Mouse (Mus musculus) neural tube, embryonic 15.5 days (tissue): ENCODE measurements around the gene BC003965. TPM values are rescaled to one million over a fixed set of nuclear protein-coding genes. Genes with fewer than 3 reads are reported as not detected.

Experiments
- polyA plus RNA-seq: library from polyadenylated mRNA; unstranded; fragments of >200 nt; fragmentation: Nextera tagmentation; extraction: Ambion mirVana; gene quantifications from 2 replicates; pipeline ENCODE4 v1.2.1, GENCODE M21; 2015

The BC003965 gene
- polyA plus RNA-seq, 1 experiment from 2014 or later = 31.5 TPM

Other genes with a start within 250 kb of the BC003965 start
- 82.3 and 87.2 TPM in 2 replicates for gene Mapk8ip3, start 247.6 kb upstream of the BC003965 start, polyA plus RNA-seq
- 81.4 and 102 TPM in 2 replicates for gene Jpt2, start 223.9 kb upstream of the BC003965 start, polyA plus RNA-seq
- 5.3 and 5.5 TPM in 2 replicates for gene Cramp1l, start 168.8 kb upstream of the BC003965 start, polyA plus RNA-seq
- 15.7 and 18.6 TPM in 2 replicates for gene Ift140, start 168.5 kb upstream of the BC003965 start, polyA plus RNA-seq
- 11.4 and 13.3 TPM in 2 replicates for gene Tmem204, start 101.0 kb upstream of the BC003965 start, polyA plus RNA-seq
- 56.5 and 57.6 TPM in 2 replicates for gene Telo2, start 68.6 kb upstream of the BC003965 start, polyA plus RNA-seq
- 0.13 TPM in 1 of 2 replicates, not detected in the other for gene Ptx4, start 63.8 kb upstream of the BC003965 start, polyA plus RNA-seq
- gene Clcn7, start 51.2 kb upstream of the BC003965 start, polyA plus RNA-seq = 25.1 and 28.7 TPM in 2 replicates
- gene Ccdc154, start 22.1 kb upstream of the BC003965 start, polyA plus RNA-seq = not detected in 2 replicates
- not detected in 2 replicates for gene Gm38655, start 9.1 kb upstream of the BC003965 start, polyA plus RNA-seq
- gene Unkl, start 3.8 kb downstream of the BC003965 start, polyA plus RNA-seq = 14.1 and 14.8 TPM in 2 replicates
- 99.6 and 110 TPM in 2 replicates for gene Gnptg, start 55.6 kb downstream of the BC003965 start, polyA plus RNA-seq
- gene Tsr3, start 55.6 kb downstream of the BC003965 start, polyA plus RNA-seq = 57.8 and 60.2 TPM in 2 replicates
- 9.9 and 10.3 TPM in 2 replicates for gene Baiap3, start 71.8 kb downstream of the BC003965 start, polyA plus RNA-seq
- 400 and 434 TPM in 2 replicates for gene Ube2i, start 90.1 kb downstream of the BC003965 start, polyA plus RNA-seq
- 0.13 and 0.14 TPM in 2 replicates for gene Prss34, start 113.8 kb downstream of the BC003965 start, polyA plus RNA-seq
- gene Prss28, start 124.1 kb downstream of the BC003965 start, polyA plus RNA-seq = not detected in 2 replicates
- not detected in 2 replicates for gene Prss29, start 134.1 kb downstream of the BC003965 start, polyA plus RNA-seq
- gene Tpsab1, start 161.0 kb downstream of the BC003965 start, polyA plus RNA-seq = 0.19 TPM in 1 of 2 replicates, not detected in the other
- gene Tpsb2, start 181.8 kb downstream of the BC003965 start, polyA plus RNA-seq = 1.2 and 1.8 TPM in 2 replicates
- 0.34 and 0.74 TPM in 2 replicates for gene Tpsg1, start 184.7 kb downstream of the BC003965 start, polyA plus RNA-seq
- gene Cacna1h, start 249.2 kb downstream of the BC003965 start, polyA plus RNA-seq = 10.1 and 10.9 TPM in 2 replicates